Mouse (Mus musculus) MEL-GATA-1-ER (cell line): ENCODE measurements at regions not wholly inside any gene's neighbourhood (a gene's known extent, or its start where the extent isn't known, plus 50 kb on each side); places are given as distances from the start of the nearest gene placed in this dataset.

Experiments
- DNase-seq: peaks from one replicate; pipeline ENCODE4 v3.0.0-alpha.2; 2012; ENCODE audit warnings: low read depth; ENCODE audit errors: extremely low read depth

GRCm38 (mm10) chr12:16477572-16477971 lies 133.2 kb downstream of the Lpin1 start:
- DNase-seq: no peak

GRCm38 (mm10) chr12:16474361-16475080 lies 136.2 kb downstream of the Lpin1 start:
- DNase-seq: no peak

GRCm38 (mm10) chr12:16457419-16457818 lies 153.3 kb downstream of the Lpin1 start:
- no peak for DNase-seq

- no peak for DNase-seq
These were observed 159.9 kb downstream of the Lpin1 start for GRCm38 (mm10) chr12:16450771-16451435.

- no peak for DNase-seq
These were observed 172.0 kb downstream of the Lpin1 start for GRCm38 (mm10) chr12:16438717-16439116.

GRCm38 (mm10) chr12:16436961-16437360 lies 173.8 kb downstream of the Lpin1 start:
- no peak for DNase-seq

- DNase-seq: no peak
These were observed 174.5 kb downstream of the Lpin1 start for GRCm38 (mm10) chr12:16436255-16436654.

- DNase-seq: no peak
These were observed 176.0 kb downstream of the Lpin1 start for GRCm38 (mm10) chr12:16434739-16435138.

GRCm38 (mm10) chr12:16434225-16434624 lies 176.5 kb downstream of the Lpin1 start:
- no peak for DNase-seq

GRCm38 (mm10) chr12:16425980-16426379 lies 184.8 kb downstream of the Lpin1 start:
- DNase-seq: no peak

GRCm38 (mm10) chr12:16424526-16424925 lies 186.2 kb downstream of the Lpin1 start:
- no peak for DNase-seq

GRCm38 (mm10) chr12:16395720-16396119 lies 215.0 kb downstream of the Lpin1 start:
- no peak for DNase-seq

- DNase-seq: no peak
These were observed 217.9 kb downstream of the Lpin1 start for GRCm38 (mm10) chr12:16392851-16393250.

- no peak for DNase-seq
These were observed 219.0 kb downstream of the Lpin1 start for GRCm38 (mm10) chr12:16391630-16392269.

GRCm38 (mm10) chr12:16391163-16391562 lies 219.6 kb downstream of the Lpin1 start:
- DNase-seq: no peak

- no peak for DNase-seq
These were observed 223.7 kb downstream of the Lpin1 start for GRCm38 (mm10) chr12:16387035-16387434.

GRCm38 (mm10) chr12:16384396-16384795 lies 226.4 kb downstream of the Lpin1 start:
- no peak for DNase-seq

- no peak for DNase-seq
These were observed 227.2 kb downstream of the Lpin1 start for GRCm38 (mm10) chr12:16383499-16383935.

- no peak for DNase-seq
These were observed 228.3 kb downstream of the Lpin1 start for GRCm38 (mm10) chr12:16382417-16382988.

GRCm38 (mm10) chr12:16381026-16381425 lies 229.7 kb downstream of the Lpin1 start:
- DNase-seq: no peak

GRCm38 (mm10) chr12:16380346-16380745 lies 230.4 kb downstream of the Lpin1 start:
- no peak for DNase-seq

GRCm38 (mm10) chr12:16379415-16379814 lies 231.4 kb downstream of the Lpin1 start:
- no peak for DNase-seq
